Mouse (Mus musculus) testis, adult 2 months (tissue): ENCODE results near the gene Slc4a1.

Experiments used
- CTCF ChIP-seq: fragments of 200-500 bp; IDR thresholded peaks from 2 replicates; pipeline ENCODE4 v1.5.1; 2012; ENCODE audit warnings: low read depth, mild to moderate bottlenecking, inconsistent platforms, low read length, moderate library complexity; ENCODE audit not compliant: control insufficient read depth, insufficient read depth, insufficient replicate concordance
- POLR2A ChIP-seq: fragments of 200-500 bp; IDR thresholded peaks from 2 replicates; pipeline ENCODE4 v1.6.1; 2012; ENCODE audit warnings: low read depth, mild to moderate bottlenecking, inconsistent platforms, low read length, moderate library complexity; ENCODE audit not compliant: control insufficient read depth

DNA sequence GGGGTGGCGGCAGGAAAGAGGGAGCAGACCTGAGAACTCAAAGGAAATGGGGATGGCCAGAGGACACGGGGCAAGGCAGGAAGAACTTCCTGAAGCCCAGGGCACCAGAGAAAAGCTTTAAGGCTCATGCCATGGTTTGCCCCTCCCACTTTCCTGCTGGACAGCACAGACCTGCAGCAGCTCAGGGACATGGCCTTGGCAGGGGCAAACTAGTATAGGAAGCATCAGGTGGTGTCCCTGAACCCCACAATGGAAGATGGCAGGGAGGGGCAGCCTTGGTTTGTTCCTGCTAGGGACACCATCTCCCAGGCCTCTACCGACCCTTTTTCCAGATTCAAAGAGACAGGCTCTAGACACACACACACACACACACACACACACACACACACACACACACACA is 60.6 kb downstream of the Slc4a1 start:
- TF ChIP-seq POLR2A (no peak), CTCF (no peak)
